Mouse (Mus musculus): Measurements from ENCODE around the gene Scn8a.
A peak's percentile ranks its signal among the peaks of the same experiment; 100 is the strongest.

Scn8a gene

DNA sequence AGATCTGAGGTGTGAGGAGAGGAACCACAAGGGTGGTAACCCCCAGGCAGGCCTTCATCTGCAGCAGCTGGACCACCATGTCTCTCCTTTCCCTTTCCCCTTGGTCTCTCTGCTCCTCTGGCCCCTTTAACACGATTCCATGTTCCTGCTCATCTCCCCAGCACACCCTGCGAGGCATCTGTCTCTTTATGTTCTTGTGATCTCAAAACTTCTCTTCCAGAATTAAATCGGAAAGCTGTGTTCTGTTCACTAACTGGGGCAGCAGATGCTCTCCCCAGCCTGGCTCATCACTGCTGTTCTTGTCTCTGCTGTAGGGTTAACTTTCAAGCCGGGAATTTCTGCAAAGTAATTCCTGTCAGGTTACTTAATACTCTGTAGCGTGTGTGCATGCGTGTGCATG lies 91.3 kb downstream of the Scn8a start:
- DNase-seq, result no peak

DNA sequence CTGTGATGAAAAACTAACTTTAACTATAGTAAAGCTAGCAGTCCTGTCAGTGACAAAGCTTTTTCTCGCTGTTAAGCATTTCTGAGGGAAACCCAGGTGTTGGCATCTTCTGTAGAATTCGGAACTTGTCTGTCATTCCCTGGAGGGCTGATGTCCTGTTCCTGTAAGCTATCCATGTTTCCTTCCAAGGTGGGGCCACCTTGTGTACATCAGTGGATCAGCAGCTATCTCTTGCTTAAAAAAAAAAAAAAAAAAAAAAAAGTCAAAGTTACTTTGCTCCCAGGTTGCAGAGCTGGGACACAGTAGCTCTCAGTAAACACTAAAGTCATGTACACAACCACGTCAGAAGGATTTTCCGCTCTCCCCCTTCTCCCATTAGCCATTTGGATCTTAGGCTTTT lies 91.9 kb downstream of the Scn8a start:
- DNase-seq, result peak; percentile 50 to 53

GRCm38 (mm10) chr15:100971443-100971842 lies 101.8 kb downstream of the Scn8a start:
- no peak for DNase-seq

DNA sequence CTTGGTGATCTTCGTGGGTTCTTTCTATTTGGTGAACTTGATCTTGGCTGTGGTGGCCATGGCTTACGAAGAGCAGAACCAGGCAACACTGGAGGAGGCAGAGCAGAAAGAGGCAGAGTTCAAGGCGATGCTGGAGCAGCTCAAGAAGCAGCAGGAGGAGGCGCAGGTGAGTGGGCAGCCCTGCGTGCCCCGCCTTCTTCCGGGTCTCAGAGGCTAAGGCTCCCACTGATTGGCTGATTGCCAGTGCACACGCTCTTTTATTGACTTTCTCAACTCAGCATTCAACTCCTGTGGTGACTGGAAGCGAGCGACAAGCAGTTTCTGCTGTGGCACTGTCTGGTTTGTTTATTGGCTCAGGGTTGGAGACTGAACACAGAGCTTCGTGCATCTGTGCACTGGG lies 103.1 kb downstream of the Scn8a start:
- DNase-seq, result no peak

DNA sequence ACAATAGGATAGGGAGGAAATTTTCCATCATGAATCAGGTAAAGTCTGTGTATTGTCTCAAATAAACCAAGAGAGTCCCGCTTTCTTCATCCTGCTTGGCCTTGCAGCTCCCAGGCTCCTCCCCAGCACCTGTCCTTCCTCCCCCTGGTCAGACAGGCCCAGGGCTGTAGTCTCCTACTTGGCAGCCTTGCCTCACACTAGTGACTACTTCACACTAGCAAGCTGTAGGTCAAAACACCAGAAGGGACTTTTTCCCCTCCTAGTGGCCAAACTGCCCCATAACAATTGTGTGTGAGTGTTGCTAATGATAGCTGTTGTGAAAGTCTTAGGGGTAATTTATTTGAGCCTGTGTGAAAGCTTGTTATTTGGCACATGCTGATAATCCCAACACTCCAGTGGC lies 105.0 kb downstream of the Scn8a start:
- DNase-seq, result peak in 1 of 2 experiments; percentile 60

DNA sequence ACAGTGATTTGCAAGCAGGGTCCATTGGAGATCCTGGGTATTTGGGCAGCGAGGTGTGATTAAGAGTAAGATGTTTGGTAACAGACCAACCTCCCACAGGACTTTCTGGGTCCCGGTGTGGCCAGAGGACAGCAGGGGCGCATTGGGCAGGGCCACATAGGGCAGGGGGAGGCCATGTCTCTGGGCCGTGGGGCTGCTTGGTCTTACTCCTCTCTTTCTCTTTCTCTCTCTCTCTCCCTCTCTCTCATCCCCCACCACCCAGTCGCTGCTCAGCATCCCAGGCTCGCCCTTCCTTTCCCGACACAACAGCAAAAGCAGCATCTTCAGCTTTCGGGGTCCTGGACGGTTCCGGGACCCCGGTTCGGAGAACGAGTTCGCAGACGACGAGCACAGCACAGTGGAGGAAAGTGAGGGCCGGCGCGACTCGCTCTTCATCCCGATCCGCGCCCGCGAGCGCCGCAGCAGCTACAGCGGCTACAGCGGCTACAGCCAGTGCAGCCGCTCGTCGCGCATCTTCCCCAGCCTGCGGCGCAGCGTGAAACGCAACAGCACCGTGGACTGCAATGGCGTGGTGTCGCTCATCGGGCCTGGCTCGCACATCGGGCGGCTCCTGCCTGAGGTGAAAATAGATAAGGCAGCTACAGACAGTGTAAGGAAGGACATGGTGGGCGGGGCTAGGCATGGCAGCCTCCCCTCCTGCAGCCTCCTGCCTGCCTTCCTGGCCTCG lies 113.9 kb downstream of the Scn8a start:
- DNase-seq, result no peak

GRCm38 (mm10) chr15:100984154-100984893 lies 114.7 kb downstream of the Scn8a start:
- no peak for DNase-seq

DNA sequence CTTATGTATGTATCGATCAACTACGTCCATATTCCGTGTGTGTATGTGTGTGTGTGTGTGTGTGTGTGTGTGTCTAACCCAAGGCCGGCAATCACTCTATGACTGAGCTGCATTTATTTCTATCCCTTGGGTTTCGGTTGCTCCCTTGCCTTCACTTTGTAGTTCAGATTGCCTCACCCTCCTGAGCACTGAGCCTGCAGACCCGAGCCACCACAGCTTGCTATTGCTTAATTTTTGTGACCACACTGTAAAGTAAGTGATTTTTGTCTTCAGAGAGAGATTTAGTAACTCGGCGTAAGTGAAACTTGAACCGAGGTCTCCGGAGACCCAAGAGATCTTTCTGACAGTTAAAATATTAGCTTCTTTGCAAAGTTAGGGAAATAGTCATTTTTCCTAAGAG lies 116.8 kb downstream of the Scn8a start:
- no peak for DNase-seq

- DNase-seq, result no peak
These were observed 117.4 kb downstream of the Scn8a start for GRCm38 (mm10) chr15:100987031-100987430.

- peak in 1 of 2 experiments; percentile 24 for DNase-seq
These were observed 120.6 kb downstream of the Scn8a start for GRCm38 (mm10) chr15:100990283-100990682.

GRCm38 (mm10) chr15:100997090-100997489 lies 127.4 kb downstream of the Scn8a start:
- peak; percentile 68 to 78 for DNase-seq

- DNase-seq, result no peak
These were observed 132.0 kb downstream of the Scn8a start for GRCm38 (mm10) chr15:101001685-101002084.

DNA sequence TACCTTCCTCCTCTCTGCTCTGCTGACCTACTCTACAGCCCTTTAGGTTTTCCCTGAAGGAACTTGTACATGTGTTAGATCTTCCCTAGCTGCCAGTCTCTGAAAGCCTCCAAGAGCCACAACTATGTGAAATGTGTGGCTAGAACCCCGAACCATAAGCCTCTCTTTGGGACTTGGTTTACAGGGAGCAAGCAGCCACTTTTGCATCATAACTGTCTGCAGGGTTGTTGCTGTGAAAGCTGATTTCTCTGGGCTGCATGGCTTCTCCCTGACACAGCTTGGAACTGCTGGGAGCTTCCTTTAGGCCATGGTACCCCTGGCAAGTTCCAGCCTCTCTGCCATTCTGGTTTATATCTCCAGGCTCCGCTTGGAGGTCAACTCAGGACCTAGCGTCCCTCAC lies 132.8 kb downstream of the Scn8a start:
- no peak for DNase-seq

- no peak for DNase-seq
These were observed 134.9 kb downstream of the Scn8a start for GRCm38 (mm10) chr15:101004538-101004937.

- DNase-seq, result no peak
These were observed 136.1 kb downstream of the Scn8a start for GRCm38 (mm10) chr15:101005717-101006116.

DNA sequence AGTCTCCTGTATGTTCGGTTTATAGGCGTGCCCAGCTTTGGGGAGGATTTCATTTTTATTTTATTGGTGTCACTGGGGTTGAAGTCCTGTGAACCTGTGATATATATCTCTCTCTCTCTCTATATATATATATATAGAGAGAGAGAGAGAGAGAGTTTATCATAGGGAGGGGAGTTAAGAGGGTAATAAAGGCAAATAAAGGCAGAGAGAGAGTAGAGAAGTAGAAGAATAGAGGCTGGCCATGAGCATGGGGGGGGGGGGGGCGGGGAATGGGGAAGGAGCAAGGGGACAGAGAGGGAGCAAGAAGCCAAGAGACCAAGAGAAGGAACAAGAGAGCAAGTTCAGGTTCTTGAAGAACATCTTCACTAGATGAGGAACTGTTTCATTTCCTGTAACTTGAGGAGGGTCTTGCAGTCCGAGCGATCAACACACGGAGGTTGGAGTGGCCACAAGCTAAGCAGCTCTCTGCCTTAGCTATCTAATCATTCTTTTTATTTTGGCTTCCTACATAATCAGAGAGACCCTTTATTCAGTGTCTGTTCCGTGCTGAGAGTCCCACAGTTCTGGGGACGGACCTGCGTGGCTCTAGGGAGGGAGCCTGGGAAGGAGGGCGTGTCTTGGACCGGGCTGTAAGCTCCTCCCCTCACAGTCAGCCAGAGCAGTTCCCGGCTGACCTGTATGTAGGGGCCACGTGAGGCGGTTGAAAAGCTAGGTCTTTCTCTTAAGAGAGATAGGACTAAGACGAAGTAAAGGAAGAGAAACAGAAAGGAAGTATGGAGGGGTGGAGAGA lies 136.8 kb downstream of the Scn8a start:
- DNase-seq, result peak in 1 of 2 experiments; percentile 26

GRCm38 (mm10) chr15:101007236-101007635 lies 137.6 kb downstream of the Scn8a start:
- DNase-seq, result no peak

DNA sequence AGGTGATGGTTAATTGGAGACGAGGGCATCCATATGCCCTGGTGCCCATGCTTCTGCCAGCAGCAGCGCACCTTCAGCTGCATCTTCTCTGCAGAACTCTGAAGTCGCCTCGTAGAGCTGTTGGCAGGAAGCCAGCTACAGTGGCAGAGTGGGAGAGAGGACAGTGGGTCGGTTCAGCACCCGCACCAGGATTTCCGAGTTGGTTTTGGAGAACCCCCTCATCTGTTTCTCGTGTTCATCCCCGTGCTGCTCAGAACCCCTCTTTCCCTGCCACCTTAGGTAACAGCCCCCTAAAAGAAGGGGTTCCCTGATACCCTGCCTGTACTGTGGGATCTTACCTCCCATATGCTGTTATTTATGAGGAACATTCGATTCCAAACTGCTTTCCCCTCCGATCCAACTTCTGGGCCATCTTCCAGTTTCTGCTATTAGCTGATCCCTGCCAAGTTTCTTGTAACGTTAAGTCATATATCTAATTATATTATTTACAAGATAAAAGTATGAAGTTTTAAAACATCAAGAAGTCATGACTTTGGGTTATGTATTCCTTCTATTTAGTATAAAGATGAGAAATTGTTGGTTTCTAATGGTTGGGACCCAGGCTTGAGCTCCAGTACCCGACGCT lies 138.8 kb downstream of the Scn8a start:
- peak; percentile 23 to 32 for DNase-seq

GRCm38 (mm10) chr15:101011352-101011751 lies 141.7 kb downstream of the Scn8a start:
- DNase-seq, result no peak

DNA sequence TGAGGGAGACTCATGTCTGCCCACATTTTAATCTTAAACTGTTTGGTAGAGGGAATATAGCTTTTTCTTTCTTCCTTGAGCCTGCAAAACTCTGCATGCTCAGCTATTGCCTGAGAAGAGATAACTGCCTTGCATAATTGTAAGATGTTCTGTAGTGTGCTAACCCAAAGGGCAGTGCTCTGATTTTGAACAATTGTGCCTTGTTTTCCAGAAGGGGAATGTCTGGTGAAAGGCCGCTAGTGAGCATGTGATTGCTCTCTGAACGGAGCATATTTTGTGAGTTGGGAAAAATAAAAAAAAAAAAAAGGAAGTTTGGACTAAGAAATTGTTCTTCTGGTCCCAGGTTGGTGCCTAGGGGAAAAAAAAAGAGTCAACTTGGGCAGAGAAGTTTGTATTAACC lies 159.3 kb downstream of the Scn8a start:
- DNase-seq, result no peak

GRCm38 (mm10) chr15:101039651-101040050 lies 170.0 kb downstream of the Scn8a start:
- no peak for DNase-seq

DNA sequence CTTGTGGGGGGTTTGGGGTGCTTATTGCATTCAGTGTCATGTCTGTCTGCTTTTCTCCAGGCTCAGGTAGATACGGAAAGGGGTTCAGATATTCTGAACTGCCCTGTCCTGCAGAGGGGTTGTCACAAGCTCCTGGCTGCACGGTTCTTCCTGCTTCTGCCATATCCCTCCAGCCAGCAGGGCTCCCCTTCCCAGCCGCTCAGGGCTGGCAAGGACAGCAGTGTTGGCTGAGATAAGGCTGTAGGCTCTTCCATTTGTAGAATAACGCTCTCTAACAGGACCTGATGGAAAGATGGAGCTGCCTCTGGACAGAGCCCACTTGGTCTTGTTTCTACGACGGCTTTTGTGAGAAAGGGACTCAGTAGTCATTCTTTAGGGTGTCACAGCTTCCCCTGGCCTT lies 172.3 kb downstream of the Scn8a start:
- DNase-seq, result peak in 1 of 2 experiments; percentile 23

DNA sequence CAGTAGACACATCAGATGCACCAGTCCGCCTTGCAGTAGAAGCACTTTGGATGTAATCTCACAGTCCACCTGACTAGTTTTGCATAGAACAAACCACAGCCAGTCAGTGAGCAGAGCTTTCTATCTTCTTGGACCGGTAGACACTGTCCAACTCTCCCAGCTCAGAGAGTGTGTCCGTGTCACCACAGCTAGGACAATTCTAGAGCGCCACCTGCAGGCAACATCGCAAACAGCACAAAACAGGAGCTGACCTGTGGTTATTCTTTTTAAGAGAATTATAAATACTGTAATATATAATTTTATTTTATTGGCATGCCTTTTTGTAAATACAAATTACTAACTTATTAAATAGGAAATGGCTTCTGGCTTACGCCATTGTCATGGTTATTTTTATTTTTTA lies 173.0 kb downstream of the Scn8a start:
- DNase-seq, result peak; percentile 66 to 74

Data from cerebellum, adult 18-20 months (tissue).